Mouse (Mus musculus): Measurements from ENCODE around the gene Nptxr. TPM values are rescaled to one million over a fixed set of nuclear protein-coding genes. Genes with fewer than 3 reads are reported as not detected.

Gene Nptxr
- polyA plus RNA-seq, 2 experiments, result 0.09 to 0.11 TPM

DNA sequence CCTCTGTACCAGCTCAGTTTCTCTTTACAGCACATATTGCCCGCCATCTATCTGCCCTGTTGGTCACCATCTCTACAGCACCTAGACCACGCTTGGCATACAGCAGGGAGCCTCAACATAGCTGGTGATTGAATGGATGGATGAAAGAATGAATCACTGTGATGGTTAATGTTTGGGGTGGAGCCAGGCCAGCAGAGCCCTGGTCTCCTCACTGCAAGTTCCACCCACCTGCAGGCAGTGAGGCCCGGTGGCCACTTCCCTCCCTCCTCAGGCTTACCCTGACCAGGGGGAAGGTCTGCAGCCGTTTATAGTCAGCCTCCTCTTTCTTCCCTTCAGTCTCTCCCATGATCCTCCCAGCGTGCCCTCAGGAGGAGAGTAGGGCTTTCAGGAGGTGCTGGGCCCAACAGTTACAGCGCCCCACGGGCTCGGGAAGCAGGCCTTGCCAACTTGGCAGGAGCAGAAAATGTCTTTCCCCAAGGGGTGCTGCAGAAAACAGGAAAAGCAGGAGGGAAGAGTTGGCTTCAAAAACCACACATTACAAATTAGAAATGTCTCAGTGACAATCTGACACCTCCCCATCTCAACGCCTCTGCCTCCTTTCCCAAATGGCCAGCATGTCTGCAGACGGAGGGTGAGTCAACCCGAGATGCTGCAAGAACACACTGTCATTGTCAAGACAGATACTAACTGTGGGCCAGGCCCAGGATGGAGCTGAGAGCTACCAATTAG is 39.9 kb downstream of the Nptxr start:
- ATAC-seq (ENCODE audit: insufficient read depth), result no peak
- H3K9me3 ChIP-seq (ENCODE audit: control insufficient read depth, low read length), result no peaks in the 10 kb centered on the region
- no peaks in the 10 kb centered on the region for H3K36me3 ChIP-seq (replicated peaks; ENCODE audit: control insufficient read depth, insufficient read depth, low read depth)
- TF ChIP-seq CTCF (IDR thresholded peaks at IDR 0.05; ENCODE audit: low read depth), result no peak
- TF ChIP-seq EP300 (IDR thresholded peaks at IDR 0.05; ENCODE audit: low read depth), result no peak
- H3K9ac ChIP-seq (replicated peaks), result no peak overlapping the region
- no peaks in the 10 kb centered on the region for H3K27me3 ChIP-seq (ENCODE audit: control insufficient read depth, insufficient read depth, low read length)
- no peak for DNase-seq (ENCODE audit: low read depth in 3 of 3, low spot score in 3 of 3)
- no peak overlapping the region for H3K4me2 ChIP-seq (ENCODE audit: low read depth)
- WGBS (ENCODE audit: insufficient replicate concordance), result 70% methylated on average over 11 of the region's 11 CpGs
- H3K27ac ChIP-seq, result no peak overlapping the region
- H3K4me3 ChIP-seq (ENCODE audit: insufficient read depth in 1 of 2, low read depth in 2 of 2, low read length in 2 of 2), result no peak overlapping the region
- no peaks in the 10 kb centered on the region for H3K4me1 ChIP-seq (replicated peaks; ENCODE audit: control insufficient read depth in 2 of 2, insufficient read depth in 2 of 2, low read length in 1 of 2)

DNA sequence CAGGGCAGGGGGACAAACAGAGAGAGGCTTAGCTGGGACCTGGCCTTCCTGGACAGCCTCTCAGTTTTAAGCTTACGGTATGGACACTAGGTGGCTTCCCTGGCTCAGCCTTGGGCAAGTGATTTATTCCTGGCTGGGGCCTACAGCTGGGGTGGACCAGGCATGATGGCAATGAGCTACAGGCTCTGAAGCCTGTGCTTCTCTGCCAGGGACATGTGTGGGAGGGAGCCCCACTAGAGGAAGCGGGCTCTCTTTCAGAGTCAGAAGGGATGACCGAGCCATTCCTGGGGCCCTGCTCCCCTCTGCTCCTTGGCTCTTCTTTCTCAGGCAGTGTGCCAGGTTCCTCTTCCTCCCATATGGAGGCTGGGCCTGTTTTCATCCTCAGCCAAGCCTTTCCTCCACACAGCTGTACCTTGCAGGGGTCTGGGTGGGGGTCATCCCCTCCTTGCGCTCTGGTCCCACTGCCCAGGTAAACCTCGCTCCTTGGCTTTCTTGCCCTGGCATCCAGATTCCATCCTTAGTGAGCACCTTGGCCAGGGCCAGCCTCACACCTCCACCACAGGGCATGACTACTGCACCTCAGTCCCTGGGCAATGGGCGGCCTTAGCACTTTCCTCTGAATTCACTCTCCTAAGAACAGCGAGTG is 40.8 kb downstream of the Nptxr start:
- H3K9me3 ChIP-seq (ENCODE audit: control insufficient read depth, low read length), result no peaks in the 10 kb centered on the region
- TF ChIP-seq CTCF (IDR thresholded peaks at IDR 0.05; ENCODE audit: low read depth) (no peak), EP300 (IDR thresholded peaks at IDR 0.05; ENCODE audit: low read depth) (no peak)
- H3K4me1 ChIP-seq (replicated peaks; ENCODE audit: control insufficient read depth in 2 of 2, insufficient read depth in 2 of 2, low read length in 1 of 2), result no peaks in the 10 kb centered on the region
- H3K36me3 ChIP-seq (replicated peaks; ENCODE audit: control insufficient read depth, insufficient read depth, low read depth), result no peaks in the 10 kb centered on the region
- H3K4me3 ChIP-seq (ENCODE audit: insufficient read depth in 1 of 2, low read depth in 2 of 2, low read length in 2 of 2), result no peak overlapping the region
- H3K27ac ChIP-seq, result no peak overlapping the region
- H3K9ac ChIP-seq (replicated peaks), result no peak overlapping the region
- no peak overlapping the region for H3K4me2 ChIP-seq (ENCODE audit: low read depth)
- 70% methylated on average over 7 of the region's 7 CpGs for WGBS (ENCODE audit: insufficient replicate concordance)
- no peak for ATAC-seq (ENCODE audit: insufficient read depth)
- no peaks in the 10 kb centered on the region for H3K27me3 ChIP-seq (ENCODE audit: control insufficient read depth, insufficient read depth, low read length)
- no peak for DNase-seq (ENCODE audit: low read depth in 3 of 3, low spot score in 3 of 3)

DNA sequence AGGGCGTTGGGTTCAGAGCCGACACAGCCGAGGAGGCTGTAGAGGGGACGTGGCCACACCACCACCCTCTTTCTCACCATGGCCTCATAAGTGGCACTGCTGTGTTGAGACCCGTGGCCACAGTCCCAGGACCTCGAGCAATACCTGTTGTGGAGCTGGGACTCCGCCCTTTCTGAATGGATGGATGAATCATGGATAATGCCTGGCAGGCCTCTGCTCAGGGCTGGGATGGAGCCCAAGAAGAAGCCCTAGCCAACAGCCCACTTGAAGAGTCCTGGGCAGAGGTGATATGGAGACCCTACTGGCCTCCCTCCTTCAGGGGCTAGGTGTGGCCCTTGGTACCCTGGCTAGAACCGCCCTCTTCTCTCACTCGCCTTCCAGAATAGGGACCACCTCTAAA is 41.6 kb downstream of the Nptxr start:
- no peak for ATAC-seq (ENCODE audit: insufficient read depth)
- Histone ChIP-seq H3K27me3 (ENCODE audit: control insufficient read depth, insufficient read depth, low read length) (no peaks in the 10 kb centered on the region), H3K9me3 (ENCODE audit: control insufficient read depth, low read length) (no peaks in the 10 kb centered on the region), H3K4me3 (ENCODE audit: insufficient read depth in 1 of 2, low read depth in 2 of 2, low read length in 2 of 2) (no peak overlapping the region), H3K9ac (replicated peaks) (no peak overlapping the region), H3K4me2 (ENCODE audit: low read depth) (no peak overlapping the region), H3K27ac (no peak overlapping the region), H3K4me1 (replicated peaks; ENCODE audit: control insufficient read depth in 2 of 2, insufficient read depth in 2 of 2, low read length in 1 of 2) (no peaks in the 10 kb centered on the region), H3K36me3 (replicated peaks; ENCODE audit: control insufficient read depth, insufficient read depth, low read depth) (no peaks in the 10 kb centered on the region)
- TF ChIP-seq EP300 (IDR thresholded peaks at IDR 0.05; ENCODE audit: low read depth) (no peak), CTCF (IDR thresholded peaks at IDR 0.05; ENCODE audit: low read depth) (no peak)
- WGBS (ENCODE audit: insufficient replicate concordance), result 71% methylated on average over 9 of the region's 9 CpGs
- DNase-seq (ENCODE audit: low read depth in 3 of 3, low spot score in 3 of 3), result no peak

DNA sequence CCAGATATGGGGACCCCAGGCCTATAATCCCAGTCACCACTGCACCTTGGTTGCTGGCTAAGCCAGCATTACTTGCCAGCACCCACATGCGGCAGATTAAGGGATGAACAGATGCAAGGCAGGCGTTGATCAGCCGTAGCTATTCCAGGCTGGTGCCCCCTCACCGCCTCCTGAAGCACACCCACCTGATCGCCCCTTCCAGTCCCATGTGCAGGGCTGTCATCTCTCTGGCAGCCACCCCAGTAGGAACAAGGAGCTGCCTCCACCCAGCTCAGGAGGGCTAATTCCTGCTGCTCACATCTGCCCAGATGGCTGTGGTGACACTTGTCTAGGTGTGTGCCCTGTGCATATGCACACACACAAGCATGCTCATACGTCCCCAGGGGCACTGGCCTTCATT is 43.6 kb downstream of the Nptxr start:
- Histone ChIP-seq H3K27me3 (ENCODE audit: control insufficient read depth, insufficient read depth, low read length) (no peaks in the 10 kb centered on the region), H3K4me3 (ENCODE audit: insufficient read depth in 1 of 2, low read depth in 2 of 2, low read length in 2 of 2) (no peak overlapping the region), H3K4me1 (replicated peaks; ENCODE audit: control insufficient read depth in 2 of 2, insufficient read depth in 2 of 2, low read length in 1 of 2) (0 out of 4 replicates have a peak, but pooled peaks cover 0 to 3% of the 10 kb centered on the region in 2 experiments), H3K27ac (no peak overlapping the region), H3K36me3 (replicated peaks; ENCODE audit: control insufficient read depth, insufficient read depth, low read depth) (no peaks in the 10 kb centered on the region), H3K9ac (replicated peaks) (no peak overlapping the region), H3K9me3 (ENCODE audit: control insufficient read depth, low read length) (no peaks in the 10 kb centered on the region), H3K4me2 (ENCODE audit: low read depth) (no peak overlapping the region)
- no peak for DNase-seq (ENCODE audit: low read depth in 3 of 3, low spot score in 3 of 3)
- TF ChIP-seq CTCF (IDR thresholded peaks at IDR 0.05; ENCODE audit: low read depth), result no peak
- TF ChIP-seq EP300 (IDR thresholded peaks at IDR 0.05; ENCODE audit: low read depth), result no peak
- no peak for ATAC-seq (ENCODE audit: insufficient read depth)
- WGBS (ENCODE audit: insufficient replicate concordance), result 71% methylated on average over 6 of the region's 6 CpGs

DNA sequence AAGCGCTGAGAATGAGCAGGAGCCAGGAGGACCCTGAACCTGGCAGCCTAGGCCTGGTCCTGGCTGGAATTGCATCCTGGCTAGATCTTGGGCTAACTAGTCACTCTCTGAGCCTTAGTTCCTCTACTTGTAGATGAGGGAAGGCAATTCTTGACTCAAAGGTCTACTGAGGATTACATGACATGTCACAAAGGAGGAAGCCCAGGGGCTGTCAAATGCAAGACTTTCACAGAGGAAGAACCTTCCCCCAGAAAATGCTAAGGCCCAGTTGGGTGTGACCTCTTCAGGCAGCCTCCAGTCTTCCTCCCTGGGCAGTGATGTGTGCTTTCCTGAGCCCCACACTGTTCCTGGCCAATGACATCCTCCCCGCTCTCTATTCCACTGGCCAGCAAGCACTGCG is 47.4 kb downstream of the Nptxr start:
- Histone ChIP-seq H3K36me3 (replicated peaks; ENCODE audit: control insufficient read depth, insufficient read depth, low read depth) (no peaks in the 10 kb centered on the region), H3K4me1 (replicated peaks; ENCODE audit: control insufficient read depth in 2 of 2, insufficient read depth in 2 of 2, low read length in 1 of 2) (0 out of 4 replicates have a peak, but pooled peaks cover 0 to 3% of the 10 kb centered on the region in 2 experiments), H3K27me3 (ENCODE audit: control insufficient read depth, insufficient read depth, low read length) (no peaks in the 10 kb centered on the region), H3K4me2 (ENCODE audit: low read depth) (no peak overlapping the region), H3K27ac (no peak overlapping the region), H3K9ac (replicated peaks) (no peak overlapping the region), H3K4me3 (ENCODE audit: insufficient read depth in 1 of 2, low read depth in 2 of 2, low read length in 2 of 2) (no peak overlapping the region), H3K9me3 (ENCODE audit: control insufficient read depth, low read length) (no peaks in the 10 kb centered on the region)
- 53% methylated on average over 3 of the region's 3 CpGs for WGBS (ENCODE audit: insufficient replicate concordance)
- DNase-seq (ENCODE audit: low read depth in 3 of 3, low spot score in 3 of 3), result no peak
- no peak for ATAC-seq (ENCODE audit: insufficient read depth)
- TF ChIP-seq EP300 (IDR thresholded peaks at IDR 0.05; ENCODE audit: low read depth) (no peak), CTCF (IDR thresholded peaks at IDR 0.05; ENCODE audit: low read depth) (no peak)
